Mouse (Mus musculus): ENCODE results near the gene Clec11a. TPM values are rescaled to one million over a fixed set of nuclear protein-coding genes. Genes with fewer than 3 reads are reported as not detected.
A peak's percentile ranks its signal among the peaks of the same experiment; 100 is the strongest.

The Clec11a gene
- polyA plus RNA-seq, 1 experiment from 2014 or later: 2.9 TPM

DNA sequence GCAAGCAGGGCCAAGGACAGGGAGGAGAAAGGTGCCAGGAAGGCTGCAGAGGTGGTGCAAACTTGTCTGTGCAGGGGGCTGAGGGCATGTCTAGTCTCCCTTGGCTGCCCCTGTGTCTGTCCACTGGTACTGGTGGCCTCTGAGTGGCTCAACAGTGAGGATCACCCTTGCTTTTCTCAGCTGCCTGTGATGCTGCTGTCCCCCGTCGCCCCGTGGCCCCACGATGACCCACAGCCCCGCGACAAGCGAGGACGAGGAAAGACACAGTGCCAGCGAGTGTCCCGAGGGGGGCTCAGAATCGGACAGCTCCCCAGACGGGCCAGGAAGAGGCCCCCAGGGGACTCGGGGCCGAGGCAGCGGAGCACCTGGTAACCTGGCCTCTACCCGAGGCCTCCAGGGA, 5.8 kb upstream of the Clec11a start:
- H3K4me3 ChIP-seq (replicated peaks): no peak overlapping the region
- peaks cover 25% of the 10 kb centered on the region for H3K36me3 ChIP-seq (replicated peaks)
- no peak overlapping the region for H3K27ac ChIP-seq
- WGBS: 75% methylated on average over 16 of the region's 16 CpGs
- peaks cover 27% of the 10 kb centered on the region for H3K4me1 ChIP-seq
- no peak overlapping the region for H3K4me2 ChIP-seq
- no peak overlapping the region for H3K9ac ChIP-seq
- peaks cover 20% of the 10 kb centered on the region for H3K27me3 ChIP-seq
- no peak for ATAC-seq (ENCODE audit: low FRiP score)
- H3K9me3 ChIP-seq: no peaks in the 10 kb centered on the region

DNA sequence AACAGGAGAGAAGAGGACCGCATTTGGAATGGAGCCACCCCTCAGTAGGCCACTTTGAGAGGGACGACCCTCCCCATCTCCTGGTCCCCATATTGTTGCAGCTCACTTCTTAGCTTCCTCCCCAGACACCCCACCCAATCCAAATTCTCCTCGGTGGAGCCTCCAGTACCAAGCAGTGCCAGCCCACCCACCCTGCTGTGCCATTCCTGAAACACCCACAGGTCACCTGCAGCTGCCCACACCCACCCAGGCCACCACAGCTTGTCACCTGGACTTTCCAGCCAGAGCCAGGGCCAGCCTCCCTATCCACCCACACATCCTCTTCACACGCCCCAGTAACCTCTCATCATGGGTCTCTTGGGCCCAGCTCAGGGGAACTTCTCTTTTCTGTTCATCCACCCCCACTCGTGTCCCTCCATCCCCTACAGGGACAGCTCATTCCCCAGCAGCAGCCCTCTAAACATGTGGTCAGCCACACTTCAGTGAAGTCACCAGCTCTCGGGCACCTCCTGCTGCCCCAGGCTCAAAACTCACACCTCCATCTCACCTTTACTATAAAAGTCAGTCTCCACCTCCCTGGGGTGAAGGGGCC, 5.1 kb upstream of the Clec11a start:
- Histone ChIP-seq H3K27me3 (peaks cover 27% of the 10 kb centered on the region), H3K27ac (peak overlapping the region; percentile 74; the same call in 1 of the 2 replicates), H3K36me3 (replicated peaks) (peaks cover 25% of the 10 kb centered on the region), H3K9ac (no peak overlapping the region), H3K4me1 (peaks cover 27% of the 10 kb centered on the region), H3K4me3 (replicated peaks) (peak overlapping the region; percentile 57), H3K4me2 (peak overlapping the region; percentile 91), H3K9me3 (no peaks in the 10 kb centered on the region)
- 0 out of 2 replicates have a peak, but pooled peaks have one; percentile 1 for ATAC-seq (ENCODE audit: low FRiP score)
- whole genome bisulfite sequencing: 19% methylated on average over 6 of the region's 6 CpGs

DNA sequence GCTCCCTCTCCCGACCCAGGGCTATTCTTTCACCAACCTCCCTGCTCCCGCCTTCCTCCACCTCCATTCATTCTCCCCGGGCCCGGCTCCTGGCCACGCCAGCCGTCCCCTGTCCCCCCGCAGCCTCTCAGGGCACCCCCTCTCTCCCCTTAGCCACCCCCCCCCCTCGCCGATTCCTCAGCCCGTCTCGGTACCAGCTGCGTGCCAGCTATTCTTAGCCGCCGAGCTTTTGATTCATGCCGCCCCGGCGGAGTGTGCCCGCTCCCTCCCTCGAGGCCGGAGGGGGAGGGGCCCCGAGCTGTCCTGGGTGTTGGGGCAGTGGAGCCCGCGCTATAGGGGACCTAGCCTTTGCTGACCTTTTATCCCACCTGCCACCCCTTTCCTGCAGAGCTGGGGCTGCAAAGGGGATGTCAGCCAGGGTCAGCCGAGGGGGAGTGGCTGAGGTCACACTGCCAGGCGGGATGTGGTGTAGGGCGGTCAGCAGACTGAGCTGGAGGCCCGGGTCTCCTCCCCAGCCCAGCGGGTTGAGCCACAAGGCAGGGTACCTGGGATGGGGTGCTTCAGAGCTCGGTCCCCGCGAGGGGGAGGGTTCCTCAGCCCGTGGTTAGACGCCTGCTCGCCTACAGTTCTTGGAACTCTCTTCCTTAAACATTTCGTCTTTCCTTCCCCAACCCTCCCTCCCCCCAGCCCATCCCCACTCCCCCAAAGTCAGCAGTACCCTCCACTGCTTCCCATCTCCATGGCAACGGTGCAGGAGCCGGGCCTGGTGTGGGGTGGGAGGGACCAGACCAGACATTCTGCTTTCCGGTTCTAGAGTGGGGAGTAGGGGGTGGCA, 4.4 kb upstream of the Clec11a start:
- Histone ChIP-seq H3K4me3 (replicated peaks) (peak overlapping the region; percentile 57), H3K4me2 (peak overlapping the region; percentile 91), H3K36me3 (replicated peaks) (peaks cover 22% of the 10 kb centered on the region), H3K9ac (peak overlapping the region; percentile 68), H3K27me3 (peaks cover 32% of the 10 kb centered on the region), H3K4me1 (peaks cover 27% of the 10 kb centered on the region), H3K9me3 (no peaks in the 10 kb centered on the region), H3K27ac (peak overlapping the region; percentile 74)
- under 1% methylated on average over 38 of the region's 38 CpGs for WGBS
- peak; percentile 66 for ATAC-seq (ENCODE audit: low FRiP score)

- Histone ChIP-seq H3K27ac (peak overlapping the region; percentile 74), H3K27me3 (peaks cover 32% of the 10 kb centered on the region), H3K4me2 (peak overlapping the region; percentile 91), H3K4me3 (replicated peaks) (peak overlapping the region; percentile 57), H3K36me3 (replicated peaks) (peaks cover 19% of the 10 kb centered on the region), H3K4me1 (peaks cover 33% of the 10 kb centered on the region), H3K9ac (peak overlapping the region; percentile 68), H3K9me3 (no peaks in the 10 kb centered on the region)
- peak; percentile 35 for ATAC-seq (ENCODE audit: low FRiP score)
- WGBS: under 1% methylated on average over 29 of the region's 40 CpGs
These were observed 3.7 kb upstream of the Clec11a start for GRCm38 (mm10) chr7:44310285-44310877.

GRCm38 (mm10) chr7:44309475-44310284, 3.0 kb upstream of the Clec11a start, which contains the start of gene Shank1:
Gene Shank1 (plus strand): TSS chr7:44310253.
- H3K9ac ChIP-seq: peak within 1 kb of the TSS; percentile 68
- H3K4me1 ChIP-seq: peaks cover 33% of the 10 kb centered on the region
- peak within 1 kb of the TSS; percentile 91 for H3K4me2 ChIP-seq

GRCm38 (mm10) chr7:44307261-44308020, 739 bp upstream of the Clec11a start:
- Histone ChIP-seq H3K27ac (peak overlapping the region; percentile 53; the same call in 1 of the 2 replicates), H3K36me3 (replicated peaks) (no peaks in the 10 kb centered on the region), H3K4me1 (peaks cover 44% of the 10 kb centered on the region), H3K9me3 (no peaks in the 10 kb centered on the region), H3K4me3 (replicated peaks) (no peak overlapping the region), H3K9ac (0 out of 2 replicates have a peak overlapping the region, but pooled peaks have one; percentile 12), H3K4me2 (no peak overlapping the region), H3K27me3 (peaks cover 32% of the 10 kb centered on the region)
- no peak for ATAC-seq (ENCODE audit: low FRiP score)
- WGBS: 52% methylated on average over 9 of the region's 9 CpGs

More at GRCm38 (mm10) chr7:44309475-44310284, 3.0 kb upstream of the Clec11a start, which contains the start of gene Shank1:
- WGBS: 15% methylated on average over 15 of the region's 22 CpGs
- H3K27ac ChIP-seq: peak within 1 kb of the TSS; percentile 74
- H3K27me3 ChIP-seq: peaks cover 32% of the 10 kb centered on the region
- H3K9me3 ChIP-seq: no peaks in the 10 kb centered on the region
- no peak for ATAC-seq (ENCODE audit: low FRiP score)
- H3K4me3 ChIP-seq (replicated peaks): peak within 1 kb of the TSS; percentile 57
- peaks cover 16% of the 10 kb centered on the region for H3K36me3 ChIP-seq (replicated peaks)

GRCm38 (mm10) chr7:44305686-44306085, 1.0 kb downstream of the Clec11a start:
- H3K27me3 ChIP-seq: peaks cover 32% of the 10 kb centered on the region
- H3K4me2 ChIP-seq: peak overlapping the region; percentile 76
- no peak for ATAC-seq (ENCODE audit: low FRiP score)
- no peaks in the 10 kb centered on the region for H3K36me3 ChIP-seq (replicated peaks)
- H3K9ac ChIP-seq: no peak overlapping the region; the same call in 1 of the 2 replicates
- H3K27ac ChIP-seq: peak overlapping the region; percentile 97
- peaks cover 28% of the 10 kb centered on the region for H3K4me1 ChIP-seq
- no peaks in the 10 kb centered on the region for H3K9me3 ChIP-seq
- 6% methylated on average over 16 of the region's 16 CpGs for WGBS
- peak overlapping the region; percentile 67; the same call in 1 of the 2 replicates for H3K4me3 ChIP-seq (replicated peaks)

GRCm38 (mm10) chr7:44304775-44305641, 1.7 kb downstream of the Clec11a start:
- peak; percentile 94 for ATAC-seq (ENCODE audit: low FRiP score)

GRCm38 (mm10) chr7:44304463-44304774, 2.3 kb downstream of the Clec11a start:
- Histone ChIP-seq H3K36me3 (replicated peaks) (no peaks in the 10 kb centered on the region), H3K9ac (peak overlapping the region; percentile 88), H3K27me3 (peaks cover 31% of the 10 kb centered on the region), H3K4me2 (peak overlapping the region; percentile 76), H3K4me1 (peaks cover 18% of the 10 kb centered on the region), H3K27ac (peak overlapping the region; percentile 97), H3K9me3 (no peaks in the 10 kb centered on the region), H3K4me3 (replicated peaks) (peak overlapping the region; percentile 67)
- ATAC-seq (ENCODE audit: low FRiP score): no peak; the same call in 1 of the 2 replicates
- under 1% methylated on average over 25 of the region's 25 CpGs for WGBS

More at GRCm38 (mm10) chr7:44304775-44305641, 1.7 kb downstream of the Clec11a start:
- Histone ChIP-seq H3K4me1 (peaks cover 22% of the 10 kb centered on the region), H3K9me3 (no peaks in the 10 kb centered on the region), H3K27me3 (peaks cover 32% of the 10 kb centered on the region), H3K36me3 (replicated peaks) (no peaks in the 10 kb centered on the region), H3K27ac (peak overlapping the region; percentile 97), H3K9ac (peak overlapping the region; percentile 88), H3K4me3 (replicated peaks) (peak overlapping the region; percentile 67), H3K4me2 (peak overlapping the region; percentile 76)
- whole genome bisulfite sequencing: under 1% methylated on average over 49 of the region's 49 CpGs

All from forebrain, embryonic 12.5 days (tissue).